Mouse (Mus musculus): ENCODE results near the gene Cracr2a. TPM values are rescaled to one million over a fixed set of nuclear protein-coding genes. Genes with fewer than 3 reads are reported as not detected.
"Not testable (repeated sequence)": the region's sequence is repeated elsewhere in the genome, so short reads cannot be mapped to it uniquely, and the experiment has no call there.

The Cracr2a gene
- 1.4 and 2.3 TPM in 2 replicates for polyA plus RNA-seq (2015; fragmentation: Nextera tagmentation; extraction: Ambion mirVana)

DNA sequence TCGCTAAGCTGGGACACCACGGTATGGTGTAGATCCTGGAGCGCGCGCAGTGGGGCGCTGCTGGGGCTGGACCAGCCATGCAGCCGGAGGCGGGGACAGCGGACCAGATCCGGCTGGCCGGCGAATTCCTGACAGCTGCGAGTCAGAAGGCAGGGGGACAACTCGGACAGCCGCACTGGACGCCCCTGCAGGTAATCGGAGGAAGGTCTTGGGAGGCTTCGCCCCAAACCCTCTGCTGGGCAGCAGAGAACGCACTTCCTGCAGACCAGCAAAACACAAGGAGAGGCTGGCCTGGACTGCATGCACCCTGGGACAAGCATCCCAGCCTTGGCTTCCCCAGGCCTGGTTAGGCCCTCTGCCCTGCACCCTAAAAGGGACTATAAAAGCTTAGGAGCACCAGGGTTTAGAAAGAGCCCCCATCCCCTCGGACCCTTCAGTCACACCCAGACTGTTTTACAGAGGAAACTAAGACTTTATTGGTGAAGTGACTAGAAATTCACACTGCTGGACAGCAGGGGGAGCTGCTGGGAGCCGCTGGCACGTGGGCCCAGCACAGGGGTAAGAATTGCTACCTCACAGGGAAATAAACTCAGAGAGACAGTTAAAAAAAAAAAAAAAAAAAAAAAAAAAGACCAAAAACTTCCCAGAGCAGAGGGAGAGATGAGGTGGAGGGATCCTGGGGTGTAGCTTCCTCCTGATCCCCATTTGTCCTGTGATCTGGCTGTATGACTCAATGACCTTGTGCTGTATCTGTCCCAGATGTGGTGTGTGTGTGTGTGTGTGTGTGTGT lies at the start of gene Cracr2a:
Gene Cracr2a, plus strand, starts transcription at position 108 of the 790 bp plus-strand sequence.
- WGBS, result 0% methylated on average over 22 of the region's 22 CpGs
- H3K9ac ChIP-seq, result peak within 1 kb of the TSS; percentile 73

GRCm38 (mm10) chr6:127513776-127514175 lies 47.4 kb upstream of the Cracr2a start:
- H3K27ac ChIP-seq; H3K27me3 ChIP-seq; H3K9ac ChIP-seq; ATAC-seq (ENCODE audit: insufficient number of reproducible peaks, insufficient read depth, low FRiP score, low TSS enrichment, low read depth); H3K4me1 ChIP-seq; H3K4me2 ChIP-seq; H3K4me3 ChIP-seq; H3K36me3 ChIP-seq: not testable (repeated sequence)
- H3K9me3 ChIP-seq, result peaks cover 11% of the 10 kb centered on the region
- WGBS, result 75% methylated on average over 6 of the region's 12 CpGs

More for the DNA sequence above, at the start of gene Cracr2a:
- Histone ChIP-seq H3K4me1 (peaks cover 13% of the 10 kb centered on the region), H3K36me3 (no peaks in the 10 kb centered on the region), H3K4me2 (peak within 1 kb of the TSS; percentile 90), H3K27ac (peak within 1 kb of the TSS; percentile 60), H3K4me3 (peak within 1 kb of the TSS; percentile 57), H3K27me3 (peaks cover 4% of the 10 kb centered on the region; the same call in 1 of the 2 replicates), H3K9me3 (no peaks in the 10 kb centered on the region)
- peak; percentile 83 for ATAC-seq (ENCODE audit: insufficient number of reproducible peaks, insufficient read depth, low FRiP score, low TSS enrichment, low read depth)

DNA sequence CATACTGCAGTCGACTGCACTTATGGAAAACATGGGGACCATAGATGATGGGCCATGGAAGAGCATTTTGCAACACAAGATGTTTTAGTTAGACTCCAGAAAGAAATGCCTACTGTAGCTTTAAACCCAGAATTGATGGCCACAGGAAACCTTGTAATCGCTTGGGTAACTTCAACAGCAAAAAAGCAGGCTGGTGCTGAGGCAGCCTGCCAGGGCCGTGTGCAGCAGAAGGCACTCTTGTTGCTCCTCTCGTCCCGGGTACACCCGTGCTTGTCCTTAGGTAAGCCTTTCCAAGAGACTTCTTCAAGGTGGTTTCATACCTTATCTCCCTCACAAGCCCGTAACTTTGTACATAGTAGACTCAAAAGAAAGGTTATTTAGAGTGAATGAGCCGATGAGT lies 40.0 kb upstream of the Cracr2a start:
- H3K27ac ChIP-seq, result no peak overlapping the region
- H3K36me3 ChIP-seq, result no peaks in the 10 kb centered on the region
- WGBS, result 70% methylated on average over 8 of the region's 8 CpGs
- 0 out of 2 replicates have a peak, but pooled peaks cover 4% of the 10 kb centered on the region for H3K27me3 ChIP-seq
- H3K4me1 ChIP-seq, result no peaks in the 10 kb centered on the region
- no peak for ATAC-seq (ENCODE audit: insufficient number of reproducible peaks, insufficient read depth, low FRiP score, low TSS enrichment, low read depth)
- no peak overlapping the region for H3K4me3 ChIP-seq
- no peak overlapping the region for H3K4me2 ChIP-seq
- H3K9me3 ChIP-seq, result no peaks in the 10 kb centered on the region
- no peak overlapping the region for H3K9ac ChIP-seq

GRCm38 (mm10) chr6:127522326-127522725 lies 38.8 kb upstream of the Cracr2a start:
- 57% methylated on average over 9 of the region's 9 CpGs for WGBS
- Histone ChIP-seq H3K27ac (no peak overlapping the region), H3K27me3 (0 out of 2 replicates have a peak, but pooled peaks cover 4% of the 10 kb centered on the region), H3K4me3 (no peak overlapping the region), H3K4me2 (no peak overlapping the region), H3K9ac (no peak overlapping the region), H3K4me1 (no peaks in the 10 kb centered on the region), H3K36me3 (no peaks in the 10 kb centered on the region), H3K9me3 (no peaks in the 10 kb centered on the region)
- no peak for ATAC-seq (ENCODE audit: insufficient number of reproducible peaks, insufficient read depth, low FRiP score, low TSS enrichment, low read depth)

DNA sequence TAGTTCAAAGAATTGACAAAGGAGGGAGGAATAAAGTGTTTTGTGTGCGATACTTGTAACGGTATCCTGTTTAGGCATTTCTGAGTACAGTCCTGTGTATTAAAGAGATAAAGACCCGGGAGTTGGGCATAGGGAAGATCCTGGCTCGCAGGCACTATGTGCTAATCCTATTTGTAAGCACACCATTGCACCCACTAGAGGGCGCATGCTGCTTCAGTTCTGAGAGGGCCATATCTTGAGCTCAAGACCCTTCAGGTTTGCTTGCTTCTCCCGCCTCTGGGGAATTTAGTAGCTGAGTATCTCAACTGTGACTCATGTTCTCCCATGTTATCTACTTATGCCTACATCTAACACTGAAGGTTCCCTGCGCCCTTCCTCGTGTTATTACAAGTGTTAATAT lies 36.7 kb upstream of the Cracr2a start:
- WGBS, result 38% methylated on average over 8 of the region's 8 CpGs

DNA sequence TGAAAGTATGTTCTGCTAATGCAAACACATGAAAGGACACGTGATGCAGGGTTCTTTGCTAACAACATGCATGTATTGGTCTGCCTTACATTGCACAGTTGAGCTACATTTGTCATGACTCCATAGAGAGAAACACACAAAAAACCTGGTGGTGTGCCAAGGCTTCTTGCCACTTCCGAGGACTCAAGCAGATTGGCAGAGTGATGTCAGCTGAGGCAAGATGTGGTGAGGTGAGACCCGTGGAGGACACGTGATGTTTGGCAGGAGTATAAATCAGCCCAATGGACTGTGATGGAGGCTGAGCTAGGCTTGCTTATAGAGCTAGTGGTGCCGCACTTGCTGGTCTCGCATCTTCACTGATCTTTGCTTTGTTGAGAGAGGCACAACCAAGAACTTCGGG lies 32.5 kb upstream of the Cracr2a start:
- ATAC-seq (ENCODE audit: insufficient number of reproducible peaks, insufficient read depth, low FRiP score, low TSS enrichment, low read depth), result no peak
- H3K4me2 ChIP-seq, result no peak overlapping the region
- no peaks in the 10 kb centered on the region for H3K36me3 ChIP-seq
- 86% methylated on average over 7 of the region's 7 CpGs for WGBS
- no peak overlapping the region for H3K4me3 ChIP-seq
- peaks cover 4% of the 10 kb centered on the region; the same call in 1 of the 2 replicates for H3K4me1 ChIP-seq
- H3K27ac ChIP-seq, result no peak overlapping the region
- no peaks in the 10 kb centered on the region for H3K9me3 ChIP-seq
- H3K27me3 ChIP-seq, result no peaks in the 10 kb centered on the region
- H3K9ac ChIP-seq, result no peak overlapping the region

More for the DNA sequence above, 36.7 kb upstream of the Cracr2a start:
- Histone ChIP-seq H3K27me3 (0 out of 2 replicates have a peak, but pooled peaks cover 4% of the 10 kb centered on the region), H3K9me3 (no peaks in the 10 kb centered on the region), H3K27ac (no peak overlapping the region), H3K9ac (no peak overlapping the region), H3K4me3 (no peak overlapping the region), H3K4me2 (no peak overlapping the region), H3K36me3 (no peaks in the 10 kb centered on the region), H3K4me1 (peaks cover under 1% of the 10 kb centered on the region; the same call in 1 of the 2 replicates)
- ATAC-seq (ENCODE audit: insufficient number of reproducible peaks, insufficient read depth, low FRiP score, low TSS enrichment, low read depth), result no peak

DNA sequence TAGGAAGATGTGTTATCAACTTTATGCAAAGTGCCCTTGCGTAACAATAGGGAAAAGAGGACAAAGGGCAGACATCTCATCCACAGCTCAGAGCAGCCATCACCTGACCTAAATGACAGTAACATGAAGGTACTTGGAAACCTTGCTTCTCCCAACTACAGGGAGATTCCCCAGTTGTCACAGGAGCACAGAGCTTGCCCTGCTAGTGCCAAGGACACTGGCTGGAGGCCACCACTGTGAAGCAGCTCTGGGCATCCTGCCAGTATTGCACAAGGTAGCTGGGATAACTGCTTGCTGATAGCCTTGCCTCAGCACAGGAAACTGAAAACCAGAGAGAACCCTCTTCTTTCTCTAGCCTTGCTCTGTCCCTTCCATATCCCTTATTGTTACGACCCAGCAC lies 31.7 kb upstream of the Cracr2a start:
- Histone ChIP-seq H3K4me2 (no peak overlapping the region), H3K27ac (0 out of 2 replicates have a peak overlapping the region, but pooled peaks have one; percentile 11), H3K9ac (no peak overlapping the region), H3K27me3 (no peaks in the 10 kb centered on the region), H3K4me3 (no peak overlapping the region), H3K36me3 (no peaks in the 10 kb centered on the region), H3K9me3 (no peaks in the 10 kb centered on the region), H3K4me1 (peaks cover 4% of the 10 kb centered on the region; the same call in 1 of the 2 replicates)
- no peak for ATAC-seq (ENCODE audit: insufficient number of reproducible peaks, insufficient read depth, low FRiP score, low TSS enrichment, low read depth)
- WGBS, result 68% methylated on average over 2 of the region's 2 CpGs

DNA sequence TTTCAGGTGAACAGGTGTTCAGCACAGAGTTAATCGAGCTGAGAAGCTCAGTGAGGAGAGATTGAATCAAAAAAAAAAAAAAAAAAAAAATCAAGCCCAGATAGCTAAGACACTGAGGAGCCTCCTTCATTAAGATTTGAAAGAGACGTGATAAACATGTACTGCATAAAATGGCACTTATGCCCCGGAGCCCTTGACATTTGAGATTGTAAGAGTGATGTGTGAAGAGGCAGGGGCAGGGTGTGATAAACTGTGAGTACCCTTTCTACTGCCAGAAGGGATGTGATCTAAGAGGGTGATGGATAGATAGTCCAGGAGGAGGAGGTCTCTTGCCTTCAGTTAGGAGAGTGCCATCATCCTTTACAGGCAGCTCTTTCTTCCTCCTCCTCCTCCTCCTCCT lies 30.9 kb upstream of the Cracr2a start:
- Histone ChIP-seq H3K4me1 (peaks cover 4% of the 10 kb centered on the region; the same call in 1 of the 2 replicates), H3K4me3 (no peak overlapping the region), H3K9me3 (no peaks in the 10 kb centered on the region), H3K27me3 (no peaks in the 10 kb centered on the region), H3K36me3 (no peaks in the 10 kb centered on the region), H3K9ac (no peak overlapping the region), H3K4me2 (no peak overlapping the region), H3K27ac (no peak overlapping the region)
- WGBS, result 56% methylated on average over 3 of the region's 3 CpGs
- ATAC-seq (ENCODE audit: insufficient number of reproducible peaks, insufficient read depth, low FRiP score, low TSS enrichment, low read depth), result no peak

GRCm38 (mm10) chr6:127531412-127532205 lies 29.5 kb upstream of the Cracr2a start:
- Histone ChIP-seq H3K36me3 (no peaks in the 10 kb centered on the region), H3K27ac (no peak overlapping the region), H3K4me3 (no peak overlapping the region), H3K9me3 (no peaks in the 10 kb centered on the region), H3K4me2 (no peak overlapping the region), H3K27me3 (no peaks in the 10 kb centered on the region), H3K4me1 (peaks cover 4% of the 10 kb centered on the region; the same call in 1 of the 2 replicates), H3K9ac (no peak overlapping the region)
- 46% methylated on average over 3 of the region's 3 CpGs for WGBS
- no peak for ATAC-seq (ENCODE audit: insufficient number of reproducible peaks, insufficient read depth, low FRiP score, low TSS enrichment, low read depth)

- H3K9ac ChIP-seq, result no peak overlapping the region
- WGBS, result 87% methylated on average over 5 of the region's 5 CpGs
- no peaks in the 10 kb centered on the region for H3K36me3 ChIP-seq
- no peaks in the 10 kb centered on the region for H3K9me3 ChIP-seq
- H3K4me2 ChIP-seq, result no peak overlapping the region
- H3K4me1 ChIP-seq, result peaks cover 4% of the 10 kb centered on the region; the same call in 1 of the 2 replicates
- H3K27ac ChIP-seq, result no peak overlapping the region
- no peaks in the 10 kb centered on the region for H3K27me3 ChIP-seq
- no peak for ATAC-seq (ENCODE audit: insufficient number of reproducible peaks, insufficient read depth, low FRiP score, low TSS enrichment, low read depth)
- H3K4me3 ChIP-seq, result no peak overlapping the region
Measured at GRCm38 (mm10) chr6:127532304-127532703, 28.8 kb upstream of the Cracr2a start.

DNA sequence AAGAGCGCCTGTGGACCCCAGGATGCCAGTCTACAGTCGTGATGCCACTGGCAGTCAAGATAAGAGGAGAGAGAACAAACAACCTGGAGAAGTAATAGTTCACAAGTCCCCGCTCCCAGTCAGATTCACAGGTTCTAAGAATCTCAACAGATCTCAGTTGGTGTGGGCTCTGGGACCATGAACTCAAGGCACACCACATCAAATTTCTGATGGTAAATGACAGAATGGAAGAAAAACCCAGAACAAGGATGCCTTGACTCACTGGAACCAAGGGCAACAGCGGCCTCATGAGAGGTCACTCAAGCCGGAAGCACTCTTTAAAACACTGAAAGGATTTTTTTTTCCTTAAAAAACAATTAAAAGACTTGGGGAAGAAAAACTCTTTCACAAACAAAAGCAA lies 27.4 kb upstream of the Cracr2a start:
- Histone ChIP-seq H3K36me3 (no peaks in the 10 kb centered on the region), H3K4me1 (peaks cover 4% of the 10 kb centered on the region; the same call in 1 of the 2 replicates)

More for the DNA sequence above, 27.4 kb upstream of the Cracr2a start:
- ATAC-seq (ENCODE audit: insufficient number of reproducible peaks, insufficient read depth, low FRiP score, low TSS enrichment, low read depth), result no peak
- no peak overlapping the region for H3K9ac ChIP-seq
- H3K27me3 ChIP-seq, result no peaks in the 10 kb centered on the region
- H3K27ac ChIP-seq, result no peak overlapping the region
- 81% methylated on average over 5 of the region's 5 CpGs for WGBS
- no peak overlapping the region for H3K4me3 ChIP-seq
- no peak overlapping the region for H3K4me2 ChIP-seq
- no peaks in the 10 kb centered on the region for H3K9me3 ChIP-seq
